Mouse (Mus musculus): Measurements from ENCODE around the gene Gm37240.
"Not testable (repeated sequence)": the region's sequence is repeated elsewhere in the genome, so short reads cannot be mapped to it uniquely, and the experiment has no call there.

Gm37240 gene

GRCm38 (mm10) chr3:84685662-84686293 lies 1201.5 kb downstream of the Gm37240 start:
- no peak for DNase-seq

GRCm38 (mm10) chr3:84683788-84684187 lies 1203.5 kb downstream of the Gm37240 start:
- DNase-seq: no peak

- no peak for DNase-seq
Observed at GRCm38 (mm10) chr3:84681699-84682098, 1205.6 kb downstream of the Gm37240 start.

- no peak for DNase-seq
Observed at GRCm38 (mm10) chr3:84680062-84680461, 1207.3 kb downstream of the Gm37240 start.

GRCm38 (mm10) chr3:84679542-84679941 lies 1207.8 kb downstream of the Gm37240 start:
- no peak for DNase-seq

- no peak for DNase-seq
Observed at GRCm38 (mm10) chr3:84678891-84679290, 1208.4 kb downstream of the Gm37240 start.

- DNase-seq: no peak
Observed at GRCm38 (mm10) chr3:84675710-84676109, 1211.6 kb downstream of the Gm37240 start.

- DNase-seq: no peak
Observed at GRCm38 (mm10) chr3:84673552-84673951, 1213.8 kb downstream of the Gm37240 start.

GRCm38 (mm10) chr3:84672136-84672535 lies 1215.2 kb downstream of the Gm37240 start:
- no peak for DNase-seq

GRCm38 (mm10) chr3:84668957-84669356 lies 1218.4 kb downstream of the Gm37240 start:
- DNase-seq: no peak

GRCm38 (mm10) chr3:84665255-84666073 lies 1221.9 kb downstream of the Gm37240 start:
- no peak for DNase-seq

- no peak for DNase-seq
Observed at GRCm38 (mm10) chr3:84664686-84665085, 1222.6 kb downstream of the Gm37240 start.

GRCm38 (mm10) chr3:84663858-84664257 lies 1223.5 kb downstream of the Gm37240 start:
- no peak for DNase-seq

- no peak for DNase-seq
Observed at GRCm38 (mm10) chr3:84663079-84663478, 1224.2 kb downstream of the Gm37240 start.

GRCm38 (mm10) chr3:84660380-84660779 lies 1226.9 kb downstream of the Gm37240 start:
- no peak for DNase-seq

- no peak for DNase-seq
Observed at GRCm38 (mm10) chr3:84658872-84659271, 1228.4 kb downstream of the Gm37240 start.

- DNase-seq: no peak
Observed at GRCm38 (mm10) chr3:84658017-84658416, 1229.3 kb downstream of the Gm37240 start.

GRCm38 (mm10) chr3:84657240-84657639 lies 1230.1 kb downstream of the Gm37240 start:
- no peak for DNase-seq

GRCm38 (mm10) chr3:84655785-84656150 lies 1231.5 kb downstream of the Gm37240 start:
- not testable (repeated sequence) for DNase-seq

- DNase-seq: no peak
Observed at GRCm38 (mm10) chr3:84654900-84655784, 1232.2 kb downstream of the Gm37240 start.

- DNase-seq: no peak
Observed at GRCm38 (mm10) chr3:84654246-84654826, 1233.0 kb downstream of the Gm37240 start.

- no peak for DNase-seq
Observed at GRCm38 (mm10) chr3:84653557-84654245, 1233.6 kb downstream of the Gm37240 start.
